Mouse (Mus musculus): ENCODE results near the gene Stip1. TPM values are rescaled to one million over a fixed set of nuclear protein-coding genes. Genes with fewer than 3 reads are reported as not detected.
"Not testable (repeated sequence)": the region's sequence is repeated elsewhere in the genome, so short reads cannot be mapped to it uniquely, and the experiment has no call there.

Stip1 gene
- polyA plus RNA-seq, 1 experiment from 2014 or later: 248 TPM

GRCm38 (mm10) chr19:6997721-6998290 lies 42.0 kb downstream of the Stip1 start:
- WGBS: 84% methylated on average over 9 of the region's 9 CpGs
- no peaks in the 10 kb centered on the region for H3K9me3 ChIP-seq

GRCm38 (mm10) chr19:6996006-6996405 lies 43.8 kb downstream of the Stip1 start, which contains the start of the genes Nudt22 and Trpt1:
Gene Nudt22, minus strand, starts transcription at chr19:6996117.
Gene Trpt1, plus strand, starts transcription at chr19:6996131.
- WGBS: under 1% methylated on average over 24 of the region's 24 CpGs
- H3K4me1 ChIP-seq (replicated peaks): peaks cover 52% of the 10 kb centered on the region
- peaks cover 25% of the 10 kb centered on the region for H3K36me3 ChIP-seq

More at GRCm38 (mm10) chr19:6997721-6998290, 42.0 kb downstream of the Stip1 start:
- Histone ChIP-seq H3K27me3 (no peaks in the 10 kb centered on the region), H3K36me3 (peaks cover 25% of the 10 kb centered on the region), H3K4me1 (replicated peaks) (peaks cover 43% of the 10 kb centered on the region), H3K27ac (replicated peaks) (no peak overlapping the region), H3K9ac (no peak overlapping the region), H3K4me3 (no peak overlapping the region), H3K4me2 (no peak overlapping the region)
- ATAC-seq (ENCODE audit: low read depth): no peak

GRCm38 (mm10) chr19:6995255-6995991 lies 44.3 kb downstream of the Stip1 start:
- no peaks in the 10 kb centered on the region for H3K9me3 ChIP-seq
- H3K27ac ChIP-seq (replicated peaks): peak overlapping the region; percentile 76; the same call in 1 of the 2 replicates
- peak overlapping the region; percentile 69 for H3K4me3 ChIP-seq
- peaks cover 24% of the 10 kb centered on the region for H3K36me3 ChIP-seq
- H3K27me3 ChIP-seq: no peaks in the 10 kb centered on the region
- H3K9ac ChIP-seq: peak overlapping the region; percentile 82
- 52% methylated on average over 21 of the region's 21 CpGs for WGBS
- no peak for ATAC-seq (ENCODE audit: low read depth)
- peaks cover 52% of the 10 kb centered on the region for H3K4me1 ChIP-seq (replicated peaks)
- peak overlapping the region; percentile 79 for H3K4me2 ChIP-seq

More at GRCm38 (mm10) chr19:6996006-6996405, 43.8 kb downstream of the Stip1 start, which contains the start of the genes Nudt22 and Trpt1:
- H3K9ac ChIP-seq: peak within 1 kb of the TSS; percentile 82
- peak; percentile 72 for ATAC-seq (ENCODE audit: low read depth)
- H3K4me2 ChIP-seq: peak within 1 kb of the TSS; percentile 79
- H3K27me3 ChIP-seq: no peaks in the 10 kb centered on the region
- no peaks in the 10 kb centered on the region for H3K9me3 ChIP-seq
- peak within 1 kb of the TSS; percentile 76 for H3K27ac ChIP-seq (replicated peaks)
- H3K4me3 ChIP-seq: peak within 1 kb of the TSS; percentile 69

DNA sequence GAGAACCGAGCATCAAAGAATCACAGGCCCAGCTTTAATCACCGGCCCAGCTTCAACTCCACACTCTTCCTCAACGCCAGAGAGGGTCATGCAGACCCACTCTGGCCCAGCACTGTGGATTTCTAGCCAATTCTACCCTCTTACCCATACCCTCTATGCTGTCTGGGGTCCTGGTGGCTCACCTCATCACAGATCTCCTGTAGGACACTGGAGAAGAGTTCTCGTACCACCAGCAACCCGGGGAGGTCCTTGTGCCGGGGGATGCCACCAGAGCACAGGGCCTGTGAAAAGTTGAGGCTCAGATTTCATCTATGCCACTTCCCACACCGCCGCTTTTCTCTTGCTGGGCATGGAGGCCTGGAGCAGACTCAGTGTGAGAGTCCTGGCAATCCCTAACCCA lies 45.3 kb downstream of the Stip1 start:
- H3K4me1 ChIP-seq (replicated peaks): peaks cover 52% of the 10 kb centered on the region
- ATAC-seq (ENCODE audit: low read depth): no peak
- H3K27ac ChIP-seq (replicated peaks): no peak overlapping the region
- 89% methylated on average over 8 of the region's 8 CpGs for WGBS
- H3K4me3 ChIP-seq: no peak overlapping the region
- peak overlapping the region; percentile 82 for H3K9ac ChIP-seq
- H3K4me2 ChIP-seq: peak overlapping the region; percentile 79; the same call in 1 of the 2 replicates
- H3K27me3 ChIP-seq: no peaks in the 10 kb centered on the region
- peaks cover 15% of the 10 kb centered on the region for H3K36me3 ChIP-seq
- H3K9me3 ChIP-seq: no peaks in the 10 kb centered on the region

GRCm38 (mm10) chr19:6994002-6994401 lies 45.8 kb downstream of the Stip1 start:
- no peak overlapping the region for H3K4me2 ChIP-seq
- peaks cover 52% of the 10 kb centered on the region for H3K4me1 ChIP-seq (replicated peaks)

DNA sequence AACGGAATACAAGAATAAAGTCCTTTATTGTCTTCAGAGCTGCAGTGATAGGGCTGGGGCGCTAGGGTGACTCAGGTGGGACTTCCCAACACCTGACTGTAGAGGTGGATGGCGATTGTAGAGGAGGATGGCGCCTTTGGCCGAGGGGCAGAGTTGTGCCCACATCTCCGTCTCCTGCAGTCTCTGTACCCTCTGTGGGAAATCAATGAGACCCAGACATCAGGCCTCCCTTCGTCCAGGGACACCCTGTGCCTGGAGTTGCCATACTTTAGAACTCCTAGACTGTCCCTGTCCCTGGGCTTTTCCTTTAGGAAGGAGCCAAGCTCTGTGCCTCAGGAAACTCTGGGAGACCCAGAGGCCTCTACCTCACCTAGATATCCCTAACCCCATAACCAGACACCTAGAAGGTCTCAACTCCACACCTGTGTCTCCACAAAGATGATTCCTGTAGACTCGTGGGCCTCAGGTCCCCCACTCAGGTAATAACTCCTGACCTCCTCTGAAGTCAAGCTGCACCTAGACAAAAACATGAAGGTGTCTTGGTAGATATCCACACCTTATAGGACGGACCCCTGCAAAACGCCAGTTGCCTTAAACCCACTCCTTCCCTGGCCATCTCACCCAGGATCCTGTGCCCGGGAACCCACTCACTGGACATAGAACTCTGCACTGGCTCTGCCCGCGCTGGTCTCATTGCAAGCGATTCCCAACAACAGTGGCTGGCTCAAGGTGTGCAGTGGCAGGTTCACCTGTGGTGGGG lies 46.6 kb downstream of the Stip1 start:
- 57% methylated on average over 14 of the region's 14 CpGs for WGBS
- peak overlapping the region; percentile 56 for H3K4me3 ChIP-seq
- peaks cover 2% of the 10 kb centered on the region for H3K36me3 ChIP-seq
- peak overlapping the region; percentile 95 for H3K4me2 ChIP-seq
- H3K9ac ChIP-seq: peak overlapping the region; percentile 67
- no peak for ATAC-seq (ENCODE audit: low read depth)
- H3K27me3 ChIP-seq: no peaks in the 10 kb centered on the region
- H3K9me3 ChIP-seq: no peaks in the 10 kb centered on the region
- peak overlapping the region; percentile 20 for H3K27ac ChIP-seq (replicated peaks)
- peaks cover 54% of the 10 kb centered on the region for H3K4me1 ChIP-seq (replicated peaks)

More at GRCm38 (mm10) chr19:6994002-6994401, 45.8 kb downstream of the Stip1 start:
- Histone ChIP-seq H3K4me3 (no peak overlapping the region), H3K27me3 (no peaks in the 10 kb centered on the region), H3K9me3 (no peaks in the 10 kb centered on the region), H3K27ac (replicated peaks) (no peak overlapping the region), H3K36me3 (peaks cover 10% of the 10 kb centered on the region), H3K9ac (no peak overlapping the region)
- WGBS: 87% methylated on average over 8 of the region's 8 CpGs
- ATAC-seq (ENCODE audit: low read depth): no peak

GRCm38 (mm10) chr19:6992011-6992858 lies 47.5 kb downstream of the Stip1 start, which contains the start of gene Dnajc4:
Gene Dnajc4, minus strand, starts transcription at chr19:6992572.
- peak within 1 kb of the TSS; percentile 56 for H3K4me3 ChIP-seq
- no peaks in the 10 kb centered on the region for H3K9me3 ChIP-seq
- no peaks in the 10 kb centered on the region for H3K27me3 ChIP-seq
- ATAC-seq (ENCODE audit: low read depth): peak; percentile 94
- H3K4me2 ChIP-seq: peak within 1 kb of the TSS; percentile 95
- 2% methylated on average over 37 of the region's 37 CpGs for WGBS
- peaks cover 57% of the 10 kb centered on the region for H3K4me1 ChIP-seq (replicated peaks)
- peak within 1 kb of the TSS; percentile 54 for H3K27ac ChIP-seq (replicated peaks)
- H3K9ac ChIP-seq: peak within 1 kb of the TSS; percentile 78
- no peaks in the 10 kb centered on the region for H3K36me3 ChIP-seq

GRCm38 (mm10) chr19:6991166-6991565 lies 48.6 kb downstream of the Stip1 start:
- WGBS: 90% methylated on average over 6 of the region's 6 CpGs
- peaks cover 56% of the 10 kb centered on the region for H3K4me1 ChIP-seq (replicated peaks)
- H3K9me3 ChIP-seq; H3K27ac ChIP-seq (replicated peaks); H3K36me3 ChIP-seq; H3K9ac ChIP-seq; H3K4me3 ChIP-seq; ATAC-seq (ENCODE audit: low read depth); H3K27me3 ChIP-seq: not testable (repeated sequence)
- peak overlapping the region; percentile 95 for H3K4me2 ChIP-seq

- H3K4me3 ChIP-seq: no peak overlapping the region
- 86% methylated on average over 6 of the region's 6 CpGs for WGBS
- peaks cover 58% of the 10 kb centered on the region for H3K4me1 ChIP-seq (replicated peaks)
- ATAC-seq (ENCODE audit: low read depth): no peak
- no peaks in the 10 kb centered on the region for H3K9me3 ChIP-seq
- no peak overlapping the region for H3K27ac ChIP-seq (replicated peaks)
- no peak overlapping the region for H3K4me2 ChIP-seq
- H3K36me3 ChIP-seq: no peaks in the 10 kb centered on the region
- H3K9ac ChIP-seq: no peak overlapping the region
- no peaks in the 10 kb centered on the region for H3K27me3 ChIP-seq
These were observed 49.1 kb downstream of the Stip1 start for GRCm38 (mm10) chr19:6990712-6991111.

GRCm38 (mm10) chr19:6989251-6989650 lies 50.5 kb downstream of the Stip1 start:
- 86% methylated on average over 8 of the region's 8 CpGs for WGBS
- H3K4me3 ChIP-seq: no peak overlapping the region
- no peak overlapping the region for H3K27ac ChIP-seq (replicated peaks)
- no peak for ATAC-seq (ENCODE audit: low read depth)
- H3K9me3 ChIP-seq: no peaks in the 10 kb centered on the region
- no peak overlapping the region for H3K9ac ChIP-seq
- H3K4me1 ChIP-seq (replicated peaks): peaks cover 44% of the 10 kb centered on the region
- no peak overlapping the region for H3K4me2 ChIP-seq
- no peaks in the 10 kb centered on the region for H3K27me3 ChIP-seq
- H3K36me3 ChIP-seq: peaks cover 10% of the 10 kb centered on the region

GRCm38 (mm10) chr19:6987904-6988285 lies 51.9 kb downstream of the Stip1 start:
- H3K27ac ChIP-seq (replicated peaks): peak overlapping the region; percentile 84
- H3K36me3 ChIP-seq: peaks cover 21% of the 10 kb centered on the region
- H3K27me3 ChIP-seq: no peaks in the 10 kb centered on the region
- no peaks in the 10 kb centered on the region for H3K9me3 ChIP-seq
- H3K4me2 ChIP-seq: peak overlapping the region; percentile 87
- H3K4me3 ChIP-seq: peak overlapping the region; percentile 78
- peaks cover 32% of the 10 kb centered on the region for H3K4me1 ChIP-seq (replicated peaks)
- peak overlapping the region; percentile 93 for H3K9ac ChIP-seq
- ATAC-seq (ENCODE audit: low read depth): no peak
- 4% methylated on average over 8 of the region's 8 CpGs for WGBS

Measured in neural tube, embryonic 13.5 days (tissue).